Mouse (Mus musculus) cerebellum, postnatal 36 days (tissue): ENCODE measurements around the gene Srgap1.

Experiments
- DNase-seq, 2 experiments: peaks; one replicate each; pipeline ENCODE4 v3.0.0; 2021 to 2022; ENCODE audit warnings: mixed read lengths in 2 of 2

Srgap1 gene

GRCm38 (mm10) chr10:121873063-121873489 lies 174.0 kb downstream of the Srgap1 start:
- DNase-seq, result no peak

DNA sequence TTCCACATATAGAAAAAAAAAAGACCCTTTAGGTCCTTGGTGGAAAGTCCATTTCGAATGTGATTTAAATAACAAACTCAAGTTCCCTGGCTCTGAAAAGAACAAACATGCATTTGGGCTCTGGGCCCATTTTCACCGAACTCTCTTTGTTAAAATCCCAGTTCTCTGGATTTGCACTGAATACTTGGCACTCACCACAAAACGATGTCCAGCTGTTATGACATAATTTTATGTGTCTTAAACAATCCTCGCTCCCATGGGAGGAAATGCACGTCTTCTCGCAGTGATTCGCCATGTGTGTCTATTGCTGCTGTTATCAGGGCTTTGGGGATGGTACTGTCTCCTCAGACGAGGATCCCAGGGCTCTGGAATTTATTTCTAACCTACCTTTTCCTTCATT lies 177.2 kb downstream of the Srgap1 start:
- DNase-seq, result no peak

GRCm38 (mm10) chr10:121868255-121868654 lies 178.9 kb downstream of the Srgap1 start:
- no peak for DNase-seq

DNA sequence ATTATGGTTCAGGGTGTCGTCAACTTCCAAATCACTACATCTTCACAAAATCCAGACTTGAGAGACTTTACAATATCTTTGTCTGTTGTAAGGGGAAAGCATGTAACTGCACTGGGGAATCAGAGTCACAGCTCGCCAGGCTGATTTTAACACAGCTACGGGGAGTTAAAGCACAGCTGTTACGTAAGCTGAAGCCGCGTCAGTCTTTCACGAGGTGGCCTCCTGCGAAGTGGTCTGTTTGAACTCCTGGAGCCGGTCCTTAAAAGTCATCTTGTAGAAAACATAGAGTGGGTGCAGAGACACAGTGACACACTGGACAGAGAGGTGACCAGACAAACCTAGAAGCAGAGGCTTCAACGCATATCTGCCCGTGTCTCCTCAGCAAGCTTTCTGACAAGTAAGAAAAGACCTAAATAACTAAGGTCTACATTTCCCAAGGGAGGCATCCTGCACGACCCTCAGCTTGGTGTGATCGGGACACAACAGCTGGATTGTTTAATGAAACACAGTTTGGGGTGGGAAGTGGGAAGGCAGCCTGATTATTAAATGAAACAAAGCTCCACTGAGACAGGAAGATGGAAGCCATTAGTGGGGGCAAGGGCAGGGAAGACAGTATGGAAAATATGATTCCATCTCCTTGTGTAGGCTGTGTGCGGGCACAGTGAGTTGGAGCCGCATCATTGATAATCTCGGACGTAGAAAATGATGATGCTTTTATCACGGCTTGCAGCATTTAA lies 181.4 kb downstream of the Srgap1 start:
- no peak for DNase-seq

DNA sequence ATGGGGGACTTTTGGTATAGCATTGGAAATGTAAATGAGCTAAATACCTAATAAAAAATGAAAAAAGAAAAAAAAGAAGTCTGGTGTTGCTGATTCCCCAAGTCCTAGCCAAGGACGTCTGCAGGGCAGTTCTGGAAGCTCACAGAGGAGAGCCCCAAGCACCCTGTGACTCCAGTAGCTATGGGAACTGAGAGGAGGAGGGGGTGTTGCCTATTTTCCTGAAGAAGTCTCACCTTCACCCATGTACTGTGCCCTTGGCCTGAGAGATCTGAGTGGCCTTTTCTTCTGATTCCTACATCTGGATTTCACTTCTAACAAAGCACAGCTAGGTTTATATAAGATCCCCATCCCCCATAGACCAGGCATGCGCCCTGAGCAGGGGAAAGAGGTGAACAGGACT lies 186.2 kb downstream of the Srgap1 start:
- DNase-seq, result no peak

- no peak for DNase-seq
These were observed 187.1 kb downstream of the Srgap1 start for GRCm38 (mm10) chr10:121859803-121860571.

DNA sequence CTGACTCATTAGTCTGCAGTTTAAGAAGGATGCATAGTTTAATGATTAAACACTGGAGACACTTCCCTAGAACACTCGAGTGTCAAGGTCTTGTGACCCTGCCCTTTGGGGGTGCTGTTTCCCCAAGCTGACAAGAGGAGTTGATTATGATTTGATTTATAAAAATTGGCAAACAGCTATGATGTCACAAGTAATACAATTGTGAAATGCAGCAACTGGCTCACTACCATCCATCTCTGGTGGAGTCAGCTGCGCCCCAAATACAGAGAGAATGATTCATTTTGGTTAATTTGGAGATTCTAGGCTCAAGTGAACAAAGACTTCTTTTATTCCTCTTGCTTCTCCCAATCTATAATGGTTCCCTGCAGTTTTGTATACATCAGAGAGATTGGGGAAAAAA lies 188.2 kb downstream of the Srgap1 start:
- no peak for DNase-seq

DNA sequence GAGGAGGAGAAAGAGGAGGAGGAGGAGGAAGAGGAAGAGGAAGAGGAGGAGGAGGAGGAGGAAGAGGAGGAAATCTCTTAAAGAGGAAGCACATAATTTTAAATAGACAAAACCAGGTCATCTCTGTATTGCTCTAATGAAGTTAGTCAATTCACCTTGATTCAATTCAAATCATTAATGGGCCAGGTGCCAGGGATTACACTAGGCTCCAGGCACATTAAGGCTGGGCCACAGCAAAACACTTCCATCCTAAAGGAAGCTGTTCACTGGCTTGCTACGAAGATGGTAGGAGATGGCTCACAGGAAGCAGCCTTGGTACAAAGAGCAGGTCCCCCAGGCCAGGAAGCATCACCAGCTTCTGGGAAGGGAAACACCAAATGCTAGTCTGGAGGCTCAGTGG lies 189.0 kb downstream of the Srgap1 start:
- no peak for DNase-seq

DNA sequence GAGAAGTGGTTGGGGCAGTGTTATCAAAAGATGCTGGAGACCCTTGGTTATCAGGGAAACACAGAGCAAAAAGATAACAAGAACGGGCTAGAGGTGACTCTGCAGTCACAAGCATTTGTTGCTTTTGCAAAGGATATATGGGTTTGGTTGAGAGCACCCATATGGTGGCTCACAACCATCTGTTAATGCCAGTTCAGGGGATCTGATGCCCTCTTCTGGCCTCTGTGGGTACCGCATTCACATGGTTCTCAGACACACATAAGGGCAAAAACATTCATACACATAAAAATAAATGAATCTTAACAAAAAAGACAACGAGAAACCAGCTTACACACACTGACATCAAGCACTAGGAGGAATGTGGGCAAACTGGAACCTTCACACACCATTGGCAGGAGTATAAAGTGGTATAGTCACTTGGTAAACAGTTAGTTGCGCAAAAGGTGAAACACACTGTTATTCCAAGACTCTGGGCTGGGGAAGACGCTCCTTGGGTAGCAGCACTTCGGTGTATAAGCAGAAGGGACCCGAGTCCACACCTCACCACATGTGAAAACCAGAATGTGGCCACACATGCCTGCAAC lies 191.2 kb downstream of the Srgap1 start:
- DNase-seq, result peak in 1 of 2 experiments; percentile 7

GRCm38 (mm10) chr10:121853385-121853808 lies 193.7 kb downstream of the Srgap1 start:
- no peak for DNase-seq

DNA sequence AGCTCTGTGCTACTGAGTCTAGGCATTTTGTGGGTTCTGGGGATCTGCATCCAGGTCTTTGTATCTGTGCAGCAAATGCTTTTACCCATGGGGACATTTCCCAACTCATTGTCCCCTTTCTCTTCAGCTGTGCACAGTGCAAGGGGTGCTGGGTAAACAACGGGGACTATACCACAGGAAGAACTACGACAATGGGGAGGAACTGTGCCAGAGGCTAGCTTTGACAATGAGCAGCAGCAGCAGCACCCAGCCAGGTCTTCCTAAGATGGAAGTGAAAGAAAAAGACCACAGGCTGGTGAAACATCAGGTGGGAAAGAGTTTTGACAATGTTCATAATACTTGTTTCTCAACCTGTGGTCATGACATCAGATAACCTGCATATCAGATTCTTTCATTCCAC lies 197.6 kb downstream of the Srgap1 start:
- no peak for DNase-seq

- no peak for DNase-seq
These were observed 201.4 kb downstream of the Srgap1 start for GRCm38 (mm10) chr10:121845677-121846076.

- peak; percentile 10 for DNase-seq
These were observed 209.8 kb downstream of the Srgap1 start for GRCm38 (mm10) chr10:121837166-121837898.

DNA sequence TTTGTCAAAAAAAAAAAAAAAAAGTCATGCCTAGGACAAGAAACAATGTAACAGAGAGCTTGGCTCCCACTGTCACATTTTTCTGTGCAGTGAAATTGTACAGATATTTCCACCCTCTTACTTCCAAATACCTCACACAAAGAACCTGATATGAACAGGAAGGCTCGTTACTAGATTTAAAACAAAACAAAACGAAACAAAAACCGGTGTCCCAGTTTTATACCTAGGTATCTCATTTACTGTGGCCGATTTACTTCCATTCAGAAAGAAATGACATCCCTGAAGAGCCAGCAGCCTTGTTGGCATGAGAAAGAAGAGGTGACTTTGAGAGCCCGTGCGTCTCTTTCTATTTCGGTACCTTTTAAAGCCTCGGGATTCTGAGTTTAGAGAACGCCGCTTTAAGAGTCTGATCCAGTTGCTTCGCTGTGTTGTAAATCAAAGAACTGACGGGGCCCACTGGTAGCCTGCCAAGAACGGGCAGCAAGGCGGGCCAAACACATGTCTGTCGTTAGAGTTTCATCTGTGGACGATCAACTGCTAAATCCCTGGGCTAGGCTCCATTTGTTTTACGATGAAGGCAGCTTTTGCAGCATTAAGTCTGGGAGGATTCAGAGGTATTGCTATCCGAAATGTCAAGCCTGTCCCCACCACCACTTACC lies 210.5 kb downstream of the Srgap1 start:
- DNase-seq, result peak; percentile 24 to 28

- DNase-seq, result no peak
These were observed 213.7 kb downstream of the Srgap1 start for GRCm38 (mm10) chr10:121833443-121833842.

DNA sequence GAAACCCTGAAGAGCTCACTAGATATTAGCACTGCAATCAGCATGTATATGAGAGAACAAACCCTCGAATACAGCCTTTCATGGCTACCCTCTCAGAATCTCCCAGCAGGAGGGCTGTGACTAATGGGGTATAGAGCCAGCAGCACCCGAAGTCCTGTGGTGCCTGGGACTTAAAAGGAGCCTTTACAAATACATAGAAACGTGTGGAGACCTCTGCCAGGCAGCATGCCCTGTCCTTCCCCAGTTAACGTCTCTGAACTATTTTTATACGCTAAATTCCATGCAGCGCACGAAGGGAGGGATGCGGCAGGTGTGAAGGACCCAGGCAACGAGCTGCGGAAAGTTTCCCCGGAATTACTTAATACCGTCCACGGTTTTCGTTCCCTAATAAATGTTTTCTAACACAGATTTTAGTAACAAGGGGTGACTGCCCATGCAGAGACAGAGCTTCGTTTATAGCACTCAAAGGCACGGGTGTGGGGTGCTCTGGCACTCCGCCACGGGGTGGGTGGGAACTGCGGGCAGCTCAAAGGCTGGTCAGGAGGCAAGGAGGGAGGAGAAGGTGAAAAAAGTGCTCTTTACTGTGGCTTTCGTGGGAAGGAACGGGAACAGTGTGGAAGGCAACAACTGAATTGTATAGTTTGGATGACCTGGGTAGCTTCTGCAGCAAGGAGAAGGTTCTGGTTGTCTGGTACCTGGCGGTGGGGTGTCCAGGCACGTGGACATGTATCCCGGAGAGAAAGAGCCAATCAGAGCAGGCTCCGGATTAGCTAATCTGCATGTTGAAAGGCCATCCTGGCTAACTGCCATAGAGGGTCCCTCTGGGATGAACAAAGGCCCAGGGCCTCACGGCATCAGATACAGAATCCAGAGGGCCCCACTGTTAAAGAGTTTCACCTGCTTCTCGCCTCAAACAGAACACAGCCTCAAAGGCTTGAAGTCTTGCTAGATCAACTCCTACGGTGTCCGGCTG lies 216.5 kb downstream of the Srgap1 start:
- DNase-seq, result no peak

- no peak for DNase-seq
These were observed 217.3 kb downstream of the Srgap1 start for GRCm38 (mm10) chr10:121829800-121830303.

DNA sequence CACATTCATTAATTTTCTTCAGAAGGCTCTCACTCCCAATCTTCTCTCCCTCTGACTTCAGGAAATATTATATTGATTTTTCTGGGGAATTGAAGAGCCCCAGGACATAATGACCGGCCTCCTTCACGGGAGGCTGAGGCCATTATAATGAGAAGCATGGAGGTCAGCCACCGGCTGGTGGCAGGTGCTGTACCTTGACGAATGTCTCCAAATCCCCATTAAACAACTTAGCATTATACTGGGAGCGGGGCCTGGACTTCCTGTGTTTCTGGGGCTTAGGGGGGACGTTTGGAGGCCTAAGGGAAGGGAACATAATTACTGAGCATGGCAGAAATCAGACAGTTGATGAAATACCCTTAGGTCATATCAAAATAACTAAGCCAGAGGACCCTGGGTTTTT lies 218.1 kb downstream of the Srgap1 start:
- DNase-seq, result no peak

GRCm38 (mm10) chr10:121822674-121823073 lies 224.4 kb downstream of the Srgap1 start:
- DNase-seq, result no peak

GRCm38 (mm10) chr10:121820846-121821245 lies 226.3 kb downstream of the Srgap1 start:
- no peak for DNase-seq

- DNase-seq, result no peak
These were observed 229.1 kb downstream of the Srgap1 start for GRCm38 (mm10) chr10:121817983-121818382.
